Mouse (Mus musculus) cerebellum, adult 2 months (tissue): ENCODE data around the gene Nlrp3. TPM values are rescaled to one million over a fixed set of nuclear protein-coding genes. Genes with fewer than 3 reads are reported as not detected.

Experiments
- DNase-seq, 2 experiments: peaks; one replicate each; pipeline ENCODE4 v3.0.0; 2021
- H3K27ac ChIP-seq: fragments of 200-500 bp; 2 replicates; pipeline ENCODE4 v1.5.1; 2012; ENCODE audit warnings: low read length, control low read depth, inconsistent platforms; ENCODE audit not compliant: insufficient read depth
- H3K27me3 ChIP-seq: fragments of 200-500 bp; 2 replicates; pipeline ENCODE4 v1.6.1; 2012; ENCODE audit warnings: inconsistent platforms, mild to moderate bottlenecking, low read length, moderate library complexity; ENCODE audit not compliant: control insufficient read depth, insufficient read depth
- H3K4me1 ChIP-seq: fragments of 200-500 bp; 2 replicates; pipeline ENCODE4 v1.6.1; 2011; ENCODE audit warnings: low read length; ENCODE audit not compliant: control insufficient read depth, insufficient read depth
- H3K4me3 ChIP-seq: fragments of 200-500 bp; replicated peaks from 2 replicates; pipeline ENCODE3; 2011; ENCODE audit warnings: mild to moderate bottlenecking, low read depth, low read length, control low read depth; ENCODE audit not compliant: insufficient read depth
- CTCF ChIP-seq: fragments of 200-500 bp; IDR thresholded peaks from 2 replicates; pipeline ENCODE4 v1.5.1; 2011; ENCODE audit warnings: low read depth, mild to moderate bottlenecking, control low read depth, low read length, moderate library complexity, borderline replicate concordance; ENCODE audit not compliant: insufficient read depth
- POLR2A ChIP-seq: fragments of 200-500 bp; IDR thresholded peaks from 2 replicates; pipeline ENCODE4 v1.6.1; 2011; ENCODE audit warnings: low read length, control low read depth, borderline replicate concordance; ENCODE audit not compliant: insufficient read depth
- WGBS: fragments of 180-500 bp; shearing (Covaris S2); methylation state at CpG from one replicate; pipeline ENCODE4 v1.1.7; 2018; 5-methylcytosine and 5-hydroxymethylcytosine counted together
- polyA plus RNA-seq: library from polyadenylated mRNA; depleted of rRNA; stranded (reverse); fragments of >200 nt; gene quantifications from 2 replicates; pipeline ENCODE4 v1.2.3, GENCODE M21; 2012

Gene Nlrp3
- polyA plus RNA-seq, 1 experiment, result 0.26 TPM

GRCm38 (mm10) chr11:59511558-59511957, 29.8 kb upstream of the Nlrp3 start:
- Histone ChIP-seq H3K4me1 (peaks cover 7% of the 10 kb centered on the region; the same call in 1 of the 2 replicates), H3K4me3 (no peak overlapping the region), H3K27ac (no peak overlapping the region), H3K27me3 (no peaks in the 10 kb centered on the region)
- WGBS, result 76% methylated on average over 1 of the region's 1 CpGs
- DNase-seq, result no peak
- no peak for TF ChIP-seq CTCF
- no peak for TF ChIP-seq POLR2A

GRCm38 (mm10) chr11:59512733-59513132, 28.6 kb upstream of the Nlrp3 start:
- Histone ChIP-seq H3K4me1 (peaks cover 2% of the 10 kb centered on the region; the same call in 1 of the 2 replicates), H3K27ac (no peak overlapping the region), H3K27me3 (no peaks in the 10 kb centered on the region), H3K4me3 (no peak overlapping the region)
- no peak for DNase-seq
- 87% methylated on average over 10 of the region's 10 CpGs for WGBS
- TF ChIP-seq CTCF (no peak), POLR2A (no peak)

- Histone ChIP-seq H3K27me3 (no peaks in the 10 kb centered on the region), H3K4me3 (no peak overlapping the region), H3K27ac (no peak overlapping the region), H3K4me1 (no peaks in the 10 kb centered on the region)
- DNase-seq, result no peak
- 77% methylated on average over 3 of the region's 3 CpGs for WGBS
- TF ChIP-seq POLR2A, result no peak
- no peak for TF ChIP-seq CTCF
Observed at GRCm38 (mm10) chr11:59513556-59513955, 27.8 kb upstream of the Nlrp3 start.

GRCm38 (mm10) chr11:59514381-59514780, 27.0 kb upstream of the Nlrp3 start:
- no peak for DNase-seq
- H3K27ac ChIP-seq, result no peak overlapping the region
- H3K4me3 ChIP-seq, result no peak overlapping the region
- 74% methylated on average over 6 of the region's 6 CpGs for WGBS
- TF ChIP-seq CTCF, result no peak
- H3K27me3 ChIP-seq, result no peaks in the 10 kb centered on the region
- no peaks in the 10 kb centered on the region for H3K4me1 ChIP-seq

GRCm38 (mm10) chr11:59514789-59515188, 26.6 kb upstream of the Nlrp3 start:
- TF ChIP-seq CTCF (no peak), POLR2A (no peak)
- Histone ChIP-seq H3K4me1 (no peaks in the 10 kb centered on the region), H3K27ac (no peak overlapping the region), H3K4me3 (no peak overlapping the region), H3K27me3 (no peaks in the 10 kb centered on the region)
- DNase-seq, result no peak
- 84% methylated on average over 3 of the region's 3 CpGs for WGBS

GRCm38 (mm10) chr11:59517441-59517840, 23.9 kb upstream of the Nlrp3 start:
- Histone ChIP-seq H3K27ac (no peak overlapping the region), H3K4me1 (no peaks in the 10 kb centered on the region), H3K4me3 (no peak overlapping the region), H3K27me3 (no peaks in the 10 kb centered on the region)
- TF ChIP-seq POLR2A (no peak), CTCF (no peak)
- no peak for DNase-seq
- WGBS, result 96% methylated on average over 1 of the region's 1 CpGs

- no peak for DNase-seq
- no peaks in the 10 kb centered on the region for H3K4me1 ChIP-seq
- no peak overlapping the region for H3K27ac ChIP-seq
- 69% methylated on average over 10 of the region's 10 CpGs for WGBS
- H3K27me3 ChIP-seq, result no peaks in the 10 kb centered on the region
- no peak overlapping the region for H3K4me3 ChIP-seq
- no peak for TF ChIP-seq CTCF
- no peak for TF ChIP-seq POLR2A
Observed at GRCm38 (mm10) chr11:59518226-59518625, 23.1 kb upstream of the Nlrp3 start.

- H3K27me3 ChIP-seq, result no peaks in the 10 kb centered on the region
- H3K4me3 ChIP-seq, result no peak overlapping the region
- WGBS, result 79% methylated on average over 6 of the region's 6 CpGs
- no peak for DNase-seq
- H3K4me1 ChIP-seq, result no peaks in the 10 kb centered on the region
- H3K27ac ChIP-seq, result no peak overlapping the region
- TF ChIP-seq CTCF (no peak), POLR2A (no peak)
Observed at GRCm38 (mm10) chr11:59519741-59520495, 21.4 kb upstream of the Nlrp3 start.
